Mouse (Mus musculus) hindbrain, postnatal 0 days (tissue): Measurements from ENCODE around the gene Phka1. TPM values are rescaled to one million over a fixed set of nuclear protein-coding genes. Genes with fewer than 3 reads are reported as not detected.

Experiments used
- ATAC-seq: fragments of 200-750 bp; cut with Nextera tagmentation; 2 replicates; pipeline ENCODE4 v1.8.0; 2017; ENCODE audit warnings: mild to moderate bottlenecking, moderate TSS enrichment, moderate library complexity
- DNase-seq: peaks from one replicate; pipeline ENCODE4 v3.0.0-alpha.2; 2015; ENCODE audit warnings: low spot score
- H3K27ac ChIP-seq: fragments of 300-500 bp; sonication (generic); 2 replicates; pipeline ENCODE4 v1.5.1; 2014; ENCODE audit warnings: mild to moderate bottlenecking
- H3K27me3 ChIP-seq: fragments of 300-500 bp; sonication (generic); 2 replicates; pipeline ENCODE4 v1.6.1; 2014; ENCODE audit warnings: low read length, mixed read lengths; ENCODE audit not compliant: insufficient read depth
- H3K36me3 ChIP-seq: fragments of 300-500 bp; sonication (generic); 2 replicates; pipeline ENCODE4 v1.6.1; 2014; ENCODE audit warnings: low read length, mixed read lengths; ENCODE audit not compliant: insufficient read depth
- H3K4me1 ChIP-seq: fragments of 300-500 bp; sonication (generic); 2 replicates; pipeline ENCODE4 v1.6.1; 2014; ENCODE audit warnings: antibody characterized with exemption, low read length, mixed read lengths; ENCODE audit not compliant: insufficient read depth
- H3K4me2 ChIP-seq: fragments of 300-500 bp; sonication (generic); 2 replicates; pipeline ENCODE4 v1.6.1; 2014; ENCODE audit warnings: low read depth, mild to moderate bottlenecking, low read length, moderate library complexity, mixed read lengths
- H3K4me3 ChIP-seq: fragments of 300-500 bp; sonication (generic); 2 replicates; pipeline ENCODE4 v1.5.1; 2014; ENCODE audit warnings: low read length
- H3K9ac ChIP-seq: fragments of 300-500 bp; sonication (generic); replicated peaks from 2 replicates; pipeline ENCODE4 v1.6.1; 2014; ENCODE audit warnings: mild to moderate bottlenecking, low read length, moderate library complexity, mixed read lengths
- H3K9me3 ChIP-seq: fragments of 300-500 bp; sonication (generic); 2 replicates; pipeline ENCODE4 v1.6.1; 2016; ENCODE audit warnings: low read length, mixed read lengths
- CTCF ChIP-seq: IDR thresholded peaks from 2 replicates; pipeline ENCODE4 v1.5.1; 2016; ENCODE audit warnings: antibody characterized with exemption, control low read depth, low read depth
- WGBS: fragments of 180-500 bp; shearing (Covaris S2); extraction: QIAGEN DNeasy Blood & Tissue Kit; methylation state at CpG from one replicate; pipeline ENCODE4 v1.1.7; 2014; 5-methylcytosine and 5-hydroxymethylcytosine counted together
- polyA plus RNA-seq: library from polyadenylated mRNA; unstranded; fragments of >200 nt; fragmentation: Nextera tagmentation; extraction: Ambion mirVana; gene quantifications from 2 replicates; pipeline ENCODE4 v1.2.1, GENCODE M21; 2015
- total RNA-seq: library from RNA; depleted of rRNA; stranded (reverse); fragments of >200 nt; gene quantifications from 2 replicates; pipeline ENCODE4 v1.2.3, GENCODE M21; 2014; rRNA removed

Phka1 gene
- total and polyA plus RNA-seq, 2 experiments from 2014 or later, result 6.6 to 14.2 TPM

DNA sequence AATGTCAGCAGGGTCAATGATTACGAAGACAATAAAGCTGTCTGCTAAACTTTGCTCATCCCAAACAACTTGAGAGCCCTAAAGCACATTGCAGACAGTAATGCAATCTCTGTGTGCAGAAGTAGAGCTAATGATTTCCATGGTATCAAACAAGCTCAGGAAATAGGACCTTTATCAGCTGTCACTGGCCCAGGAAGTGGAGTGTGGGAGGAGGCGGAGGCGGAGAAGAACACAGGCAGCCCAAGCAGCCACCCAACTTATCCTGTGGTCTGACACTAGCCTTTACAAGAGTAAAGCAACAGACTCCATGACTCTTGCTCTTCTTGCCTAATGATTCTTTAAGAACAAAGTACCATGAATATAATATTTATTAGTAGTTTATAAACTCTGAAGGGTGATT is 165.6 kb downstream of the Phka1 start:
- Histone ChIP-seq H3K4me2 (no peak overlapping the region), H3K9me3 (no peaks in the 10 kb centered on the region), H3K36me3 (no peaks in the 10 kb centered on the region), H3K9ac (no peak overlapping the region), H3K4me3 (no peak overlapping the region), H3K4me1 (no peaks in the 10 kb centered on the region), H3K27ac (no peak overlapping the region), H3K27me3 (no peaks in the 10 kb centered on the region)
- 94% methylated on average over 3 of the region's 3 CpGs for WGBS
- no peak for ATAC-seq
- no peak for DNase-seq
- TF ChIP-seq CTCF, result no peak

- Histone ChIP-seq H3K9me3 (no peaks in the 10 kb centered on the region), H3K4me1 (no peaks in the 10 kb centered on the region), H3K27me3 (no peaks in the 10 kb centered on the region), H3K36me3 (no peaks in the 10 kb centered on the region), H3K27ac (no peak overlapping the region), H3K4me3 (no peak overlapping the region), H3K9ac (no peak overlapping the region), H3K4me2 (no peak overlapping the region)
- peak; percentile 76 for TF ChIP-seq CTCF
- 34% methylated on average over 3 of the region's 3 CpGs for WGBS
- DNase-seq, result peak; percentile 73
- ATAC-seq, result no peak
These were observed 167.3 kb downstream of the Phka1 start for GRCm38 (mm10) chrX:102476784-102477183.

DNA sequence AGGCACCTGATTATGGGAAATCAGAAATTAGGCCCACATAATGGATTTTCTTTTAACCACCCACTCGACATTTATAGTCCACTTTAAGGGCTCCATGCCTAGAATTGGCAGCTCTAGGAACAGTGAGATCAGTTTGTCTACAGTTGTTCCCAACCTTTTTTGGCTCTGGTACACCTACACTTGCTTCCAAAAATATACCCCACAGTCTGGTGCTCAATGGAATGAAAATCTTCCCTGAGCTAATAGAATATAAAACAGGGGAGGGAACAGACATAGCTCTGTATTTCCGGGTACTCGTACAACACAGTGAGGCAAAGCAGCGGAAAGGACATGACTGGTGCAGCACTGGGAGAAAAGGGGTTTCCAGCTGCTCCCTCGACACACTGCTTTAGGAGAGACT is 168.5 kb downstream of the Phka1 start:
- H3K9ac ChIP-seq, result no peak overlapping the region
- no peaks in the 10 kb centered on the region for H3K9me3 ChIP-seq
- no peaks in the 10 kb centered on the region for H3K27me3 ChIP-seq
- TF ChIP-seq CTCF, result no peak
- ATAC-seq (no peak), DNase-seq (no peak)
- H3K4me2 ChIP-seq, result no peak overlapping the region
- no peak overlapping the region for H3K4me3 ChIP-seq
- no peaks in the 10 kb centered on the region for H3K36me3 ChIP-seq
- H3K27ac ChIP-seq, result no peak overlapping the region
- WGBS, result 79% methylated on average over 5 of the region's 5 CpGs
- H3K4me1 ChIP-seq, result no peaks in the 10 kb centered on the region

Other genes starting within 250 kb of the Phka1 start
- 14.7 and 17.9 TPM in 2 replicates for gene Hdac8, start 138.9 kb downstream of the Phka1 start, total RNA-seq
- gene Hdac8, start 138.9 kb downstream of the Phka1 start, polyA plus RNA-seq, result 13.0 and 14.8 TPM in 2 replicates
- gene Gm3880, start 42.7 kb upstream of the Phka1 start, total RNA-seq, result not detected in 2 replicates
- gene Gm3880, start 42.7 kb upstream of the Phka1 start, polyA plus RNA-seq, result not detected in 2 replicates
- gene Gm9112, start 63.4 kb upstream of the Phka1 start, total RNA-seq, result not detected in 2 replicates
- gene Gm9112, start 63.4 kb upstream of the Phka1 start, polyA plus RNA-seq, result not detected in 2 replicates
- gene Dmrtc1b, start 63.6 kb upstream of the Phka1 start, total RNA-seq, result not detected in 2 replicates
- gene Dmrtc1b, start 63.6 kb upstream of the Phka1 start, polyA plus RNA-seq, result not detected in 2 replicates
- not detected in 2 replicates for gene Dmrtc1c1, start 158.7 kb upstream of the Phka1 start, total RNA-seq
- gene Dmrtc1c1, start 158.7 kb upstream of the Phka1 start, polyA plus RNA-seq, result not detected in 2 replicates
- not detected in 2 replicates for gene Dmrtc1c2, start 210.4 kb upstream of the Phka1 start, total RNA-seq
- gene Dmrtc1c2, start 210.4 kb upstream of the Phka1 start, polyA plus RNA-seq, result not detected in 2 replicates
- not detected in 2 replicates for gene 1700031F05Rik, start 223.7 kb upstream of the Phka1 start, total RNA-seq
- not detected in 2 replicates for gene 1700031F05Rik, start 223.7 kb upstream of the Phka1 start, polyA plus RNA-seq